Mouse (Mus musculus) left cerebral cortex, adult 11 months (tissue): ENCODE measurements around the gene Cdr1.

Source experiments
- DNase-seq: peaks from one replicate; pipeline ENCODE4 v3.0.0; 2022; ENCODE audit warnings: low spot score

The Cdr1 gene

DNA sequence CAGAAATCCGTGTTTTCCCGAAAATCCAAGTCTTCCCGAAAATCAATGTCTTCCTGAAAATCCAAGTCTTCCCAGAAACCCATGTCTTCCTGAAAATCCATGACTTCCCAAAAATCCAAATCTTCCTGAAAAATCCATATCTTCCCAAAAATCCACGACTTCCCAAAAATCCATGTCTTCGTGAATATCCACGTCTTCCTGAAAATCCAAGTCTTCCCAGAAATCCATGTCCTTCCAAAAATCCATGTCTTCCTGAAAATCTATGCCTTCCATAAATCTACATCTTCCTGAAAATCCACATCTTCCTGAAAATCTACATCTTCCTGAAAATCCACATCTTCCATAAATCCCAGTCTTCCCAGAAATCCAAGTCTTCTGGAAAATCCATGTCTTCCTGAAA is at the start of gene Cdr1:
Cdr1 (minus strand) TSS at position 101 of the 400 bp plus-strand sequence.
- no peak for DNase-seq

DNA sequence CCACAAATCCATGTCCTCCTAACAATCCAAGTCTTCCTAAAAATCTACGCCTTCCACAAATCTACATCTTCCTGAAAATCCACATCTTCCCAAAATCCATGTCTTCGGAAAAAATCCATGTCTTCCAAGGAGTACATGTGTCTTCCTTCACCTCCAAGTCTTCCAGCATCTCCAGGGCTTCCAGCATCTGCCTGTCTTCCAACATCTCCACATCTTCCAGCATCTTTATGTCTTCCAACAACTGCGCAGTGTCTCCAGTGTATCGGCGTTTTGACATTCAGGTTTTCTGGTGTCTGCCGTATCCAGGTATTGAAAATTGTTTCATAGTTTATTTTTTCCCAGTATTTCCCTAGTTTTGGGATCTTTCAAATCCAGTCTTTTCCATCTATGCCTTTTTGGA is 511 bp upstream of the Cdr1 start:
- DNase-seq = no peak

DNA sequence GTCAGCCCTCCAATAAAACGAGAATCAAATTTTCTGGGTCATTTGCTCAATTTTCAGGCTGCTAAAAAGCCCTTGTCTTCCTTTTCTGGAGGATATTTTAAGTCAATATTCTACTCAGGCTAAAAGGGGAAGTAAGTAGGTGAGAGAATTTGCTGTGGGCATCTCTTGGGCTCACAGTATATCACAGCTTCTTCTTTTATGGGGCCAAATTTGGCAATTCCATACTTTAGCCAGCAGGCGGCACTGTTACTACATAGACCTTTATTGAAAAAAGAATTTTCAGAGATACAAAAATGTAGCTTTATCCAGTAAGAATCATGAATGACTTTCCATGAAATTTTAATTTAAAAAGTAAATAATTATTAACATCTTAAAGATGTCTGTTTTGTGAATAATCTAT is 18.8 kb downstream of the Cdr1 start:
- DNase-seq = no peak

- DNase-seq = no peak
Observed at GRCm38 (mm10) chrX:61161249-61161648, 24.1 kb downstream of the Cdr1 start.

DNA sequence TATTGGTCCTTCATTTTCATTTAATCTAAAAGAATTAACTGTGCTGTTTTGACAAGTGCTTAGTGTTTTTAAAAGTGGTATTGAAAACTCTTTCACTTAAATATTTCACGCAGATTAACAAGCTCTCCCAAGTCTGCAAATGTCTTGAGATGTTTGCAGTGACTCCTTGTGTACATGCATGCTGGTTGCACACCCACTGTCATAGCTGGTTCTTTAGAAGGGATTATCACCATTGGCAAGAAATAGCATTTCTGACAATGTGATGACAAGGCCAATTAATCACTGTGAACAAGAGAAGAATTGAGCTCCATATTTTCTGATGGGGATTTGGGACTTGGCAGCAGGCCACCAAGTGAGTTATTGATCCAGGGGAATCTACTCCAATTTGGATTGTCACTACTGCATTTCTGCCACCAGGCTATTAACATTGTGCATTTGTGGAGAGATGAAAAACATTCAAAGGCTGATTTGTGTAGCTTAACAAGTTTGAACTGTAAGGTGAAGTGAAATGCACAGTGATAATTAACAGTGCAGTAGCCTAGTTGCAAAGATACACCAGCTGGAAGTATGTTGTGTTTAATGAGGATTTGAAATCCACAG is 30.6 kb downstream of the Cdr1 start:
- no peak for DNase-seq

- DNase-seq = no peak
Observed at GRCm38 (mm10) chrX:61154246-61154645, 31.1 kb downstream of the Cdr1 start.

DNA sequence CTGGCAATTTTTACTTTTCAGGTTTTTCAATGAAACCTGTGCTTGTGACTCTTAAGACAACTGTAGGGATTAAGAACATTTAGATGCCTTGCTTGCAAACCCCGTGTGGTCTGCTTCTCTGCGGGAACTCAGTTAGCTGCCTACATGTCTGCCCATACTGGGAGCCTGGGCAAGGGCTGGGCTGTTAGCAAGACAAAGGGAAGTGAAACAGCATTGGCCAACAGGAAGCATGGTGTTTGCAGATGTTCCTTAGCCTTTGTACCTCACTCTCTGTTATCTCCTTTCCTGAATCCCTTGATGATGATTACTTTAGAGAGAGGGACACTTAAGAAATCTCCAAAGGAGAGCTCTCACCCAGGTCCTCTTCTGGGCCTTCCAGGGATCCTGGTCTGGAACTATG is 38.8 kb downstream of the Cdr1 start:
- DNase-seq = no peak

GRCm38 (mm10) chrX:61145416-61145815 is 39.9 kb downstream of the Cdr1 start:
- DNase-seq = no peak

GRCm38 (mm10) chrX:61134592-61134991 is 50.8 kb downstream of the Cdr1 start:
- no peak for DNase-seq
